Mouse (Mus musculus): Measurements from ENCODE around the gene Armh2. TPM values are rescaled to one million over a fixed set of nuclear protein-coding genes. Genes with fewer than 3 reads are reported as not detected.
A peak's percentile ranks its signal among the peaks of the same experiment; 100 is the strongest.

Gene Armh2
- polyA plus RNA-seq, 1 experiment from 2014 or later = not detected

- H3K27me3 ChIP-seq (ENCODE audit: control insufficient read depth, insufficient read depth, low read length) = no peaks in the 10 kb centered on the region
- no peak overlapping the region for H3K9ac ChIP-seq (ENCODE audit: low read length)
- no peaks in the 10 kb centered on the region for H3K9me3 ChIP-seq (ENCODE audit: control insufficient read depth, low read length)
- DNase-seq (ENCODE audit: low spot score) (no peak), ATAC-seq (ENCODE audit: insufficient number of reproducible peaks, low FRiP score, low TSS enrichment, low read depth) (no peak)
- no peak overlapping the region for H3K4me3 ChIP-seq (ENCODE audit: low read depth, low read length)
- no peak overlapping the region for H3K27ac ChIP-seq (replicated peaks; ENCODE audit: low read depth, low read length)
- WGBS = 79% methylated on average over 6 of the region's 6 CpGs
- no peaks in the 10 kb centered on the region for H3K36me3 ChIP-seq (ENCODE audit: control insufficient read depth, insufficient read depth, low read length)
- no peak overlapping the region for H3K4me2 ChIP-seq (ENCODE audit: low read depth, severe bottlenecking)
- H3K4me1 ChIP-seq (ENCODE audit: control insufficient read depth, insufficient read depth, low read length) = no peaks in the 10 kb centered on the region
Observed at GRCm38 (mm10) chr13:24735608-24736131, 5.4 kb upstream of the Armh2 start.

GRCm38 (mm10) chr13:24747823-24748222 lies 6.8 kb downstream of the Armh2 start:
- ATAC-seq (ENCODE audit: insufficient number of reproducible peaks, low FRiP score, low TSS enrichment, low read depth) (no peak), DNase-seq (ENCODE audit: low spot score) (no peak)
- 92% methylated on average over 3 of the region's 3 CpGs for WGBS
- Histone ChIP-seq H3K9me3 (ENCODE audit: control insufficient read depth, low read length) (no peaks in the 10 kb centered on the region), H3K27me3 (ENCODE audit: control insufficient read depth, insufficient read depth, low read length) (no peaks in the 10 kb centered on the region), H3K36me3 (ENCODE audit: control insufficient read depth, insufficient read depth, low read length) (peaks cover 5% of the 10 kb centered on the region), H3K4me1 (ENCODE audit: control insufficient read depth, insufficient read depth, low read length) (no peaks in the 10 kb centered on the region), H3K4me3 (ENCODE audit: low read depth, low read length) (no peak overlapping the region), H3K4me2 (ENCODE audit: low read depth, severe bottlenecking) (no peak overlapping the region), H3K9ac (ENCODE audit: low read length) (no peak overlapping the region), H3K27ac (replicated peaks; ENCODE audit: low read depth, low read length) (no peak overlapping the region)

DNA sequence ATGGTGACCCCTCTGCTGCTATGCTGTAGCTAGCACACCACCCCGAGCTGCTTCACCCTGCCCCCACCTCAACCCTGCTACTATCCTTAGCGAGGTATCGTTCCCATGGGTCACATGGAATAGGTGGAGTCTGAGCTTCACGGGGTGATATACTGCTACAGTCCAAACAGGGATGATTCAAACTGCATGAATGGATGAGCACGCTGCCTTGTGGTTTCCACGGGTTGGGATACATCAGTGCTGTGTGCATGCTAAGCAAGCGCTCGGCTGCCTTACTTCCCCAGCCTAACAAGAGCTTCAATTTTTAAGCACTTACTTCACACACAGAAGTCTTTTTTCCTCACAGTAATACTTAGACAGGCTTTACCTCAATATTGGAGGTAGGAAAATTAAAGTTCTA lies 9.8 kb downstream of the Armh2 start:
- no peaks in the 10 kb centered on the region for H3K9me3 ChIP-seq (ENCODE audit: control insufficient read depth, low read length)
- WGBS = 90% methylated on average over 8 of the region's 8 CpGs
- ATAC-seq (ENCODE audit: insufficient number of reproducible peaks, low FRiP score, low TSS enrichment, low read depth) (no peak), DNase-seq (ENCODE audit: low spot score) (no peak)
- no peaks in the 10 kb centered on the region for H3K4me1 ChIP-seq (ENCODE audit: control insufficient read depth, insufficient read depth, low read length)
- H3K9ac ChIP-seq (ENCODE audit: low read length) = no peak overlapping the region
- no peaks in the 10 kb centered on the region for H3K27me3 ChIP-seq (ENCODE audit: control insufficient read depth, insufficient read depth, low read length)
- H3K36me3 ChIP-seq (ENCODE audit: control insufficient read depth, insufficient read depth, low read length) = peaks cover 3% of the 10 kb centered on the region
- H3K27ac ChIP-seq (replicated peaks; ENCODE audit: low read depth, low read length) = no peak overlapping the region
- no peak overlapping the region for H3K4me3 ChIP-seq (ENCODE audit: low read depth, low read length)
- H3K4me2 ChIP-seq (ENCODE audit: low read depth, severe bottlenecking) = no peak overlapping the region

GRCm38 (mm10) chr13:24751396-24751795 lies 10.4 kb downstream of the Armh2 start:
- H3K27ac ChIP-seq (replicated peaks; ENCODE audit: low read depth, low read length) = no peak overlapping the region
- no peaks in the 10 kb centered on the region for H3K4me1 ChIP-seq (ENCODE audit: control insufficient read depth, insufficient read depth, low read length)
- no peak overlapping the region for H3K9ac ChIP-seq (ENCODE audit: low read length)
- 94% methylated on average over 8 of the region's 8 CpGs for WGBS
- no peaks in the 10 kb centered on the region for H3K27me3 ChIP-seq (ENCODE audit: control insufficient read depth, insufficient read depth, low read length)
- H3K4me2 ChIP-seq (ENCODE audit: low read depth, severe bottlenecking) = no peak overlapping the region
- DNase-seq (ENCODE audit: low spot score) (no peak), ATAC-seq (ENCODE audit: insufficient number of reproducible peaks, low FRiP score, low TSS enrichment, low read depth) (no peak)
- H3K36me3 ChIP-seq (ENCODE audit: control insufficient read depth, insufficient read depth, low read length) = peaks cover 5% of the 10 kb centered on the region; the same call in 1 of the 2 replicates
- no peaks in the 10 kb centered on the region for H3K9me3 ChIP-seq (ENCODE audit: control insufficient read depth, low read length)
- no peak overlapping the region for H3K4me3 ChIP-seq (ENCODE audit: low read depth, low read length)

- H3K9me3 ChIP-seq (ENCODE audit: control insufficient read depth, low read length) = no peaks in the 10 kb centered on the region
- H3K36me3 ChIP-seq (ENCODE audit: control insufficient read depth, insufficient read depth, low read length) = peaks cover 11% of the 10 kb centered on the region; the same call in 1 of the 2 replicates
- H3K27me3 ChIP-seq (ENCODE audit: control insufficient read depth, insufficient read depth, low read length) = no peaks in the 10 kb centered on the region
- no peak for ATAC-seq (ENCODE audit: insufficient number of reproducible peaks, low FRiP score, low TSS enrichment, low read depth)
- DNase-seq (ENCODE audit: low spot score) = no peak
- H3K27ac ChIP-seq (replicated peaks; ENCODE audit: low read depth, low read length) = no peak overlapping the region
- no peak overlapping the region for H3K4me2 ChIP-seq (ENCODE audit: low read depth, severe bottlenecking)
- H3K4me3 ChIP-seq (ENCODE audit: low read depth, low read length) = no peak overlapping the region
- no peak overlapping the region for H3K9ac ChIP-seq (ENCODE audit: low read length)
- H3K4me1 ChIP-seq (ENCODE audit: control insufficient read depth, insufficient read depth, low read length) = peaks cover 5% of the 10 kb centered on the region; the same call in 1 of the 2 replicates
- WGBS = 95% methylated on average over 3 of the region's 3 CpGs
Observed at GRCm38 (mm10) chr13:24756756-24757155, 15.7 kb downstream of the Armh2 start.

GRCm38 (mm10) chr13:24757820-24758564 lies 17.0 kb downstream of the Armh2 start:
- DNase-seq (ENCODE audit: low spot score) (no peak), ATAC-seq (ENCODE audit: insufficient number of reproducible peaks, low FRiP score, low TSS enrichment, low read depth) (no peak)
- no peak overlapping the region for H3K4me2 ChIP-seq (ENCODE audit: low read depth, severe bottlenecking)
- H3K36me3 ChIP-seq (ENCODE audit: control insufficient read depth, insufficient read depth, low read length) = peaks cover 11% of the 10 kb centered on the region; the same call in 1 of the 2 replicates
- no peak overlapping the region for H3K4me3 ChIP-seq (ENCODE audit: low read depth, low read length)
- no peak overlapping the region for H3K27ac ChIP-seq (replicated peaks; ENCODE audit: low read depth, low read length)
- H3K4me1 ChIP-seq (ENCODE audit: control insufficient read depth, insufficient read depth, low read length) = peaks cover 5% of the 10 kb centered on the region; the same call in 1 of the 2 replicates
- H3K9me3 ChIP-seq (ENCODE audit: control insufficient read depth, low read length) = no peaks in the 10 kb centered on the region
- no peaks in the 10 kb centered on the region for H3K27me3 ChIP-seq (ENCODE audit: control insufficient read depth, insufficient read depth, low read length)
- H3K9ac ChIP-seq (ENCODE audit: low read length) = no peak overlapping the region
- 92% methylated on average over 12 of the region's 12 CpGs for WGBS

DNA sequence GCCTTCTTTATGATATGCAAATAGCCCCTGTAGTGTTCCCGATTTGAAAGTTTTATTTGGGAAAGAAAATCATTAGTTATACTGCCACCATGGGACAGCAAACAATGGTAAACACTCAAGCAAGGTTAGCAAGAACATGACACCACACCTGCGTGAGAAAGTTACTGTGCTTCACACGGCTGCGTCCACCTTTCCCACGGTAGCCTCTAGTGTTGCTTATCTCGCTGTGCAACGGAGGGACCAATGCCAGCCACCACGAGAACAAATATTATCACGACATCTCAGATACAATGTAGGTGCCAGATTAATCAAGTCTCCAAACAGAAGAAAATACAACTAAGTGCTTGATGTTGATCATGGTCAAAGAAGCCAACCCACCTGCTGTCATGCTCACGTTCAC lies 18.4 kb downstream of the Armh2 start:
- Histone ChIP-seq H3K4me2 (ENCODE audit: low read depth, severe bottlenecking) (no peak overlapping the region), H3K36me3 (ENCODE audit: control insufficient read depth, insufficient read depth, low read length) (peaks cover 11% of the 10 kb centered on the region; the same call in 1 of the 2 replicates), H3K4me1 (ENCODE audit: control insufficient read depth, insufficient read depth, low read length) (peaks cover 5% of the 10 kb centered on the region; the same call in 1 of the 2 replicates), H3K4me3 (ENCODE audit: low read depth, low read length) (no peak overlapping the region), H3K9ac (ENCODE audit: low read length) (no peak overlapping the region), H3K27me3 (ENCODE audit: control insufficient read depth, insufficient read depth, low read length) (no peaks in the 10 kb centered on the region), H3K9me3 (ENCODE audit: control insufficient read depth, low read length) (no peaks in the 10 kb centered on the region), H3K27ac (replicated peaks; ENCODE audit: low read depth, low read length) (no peak overlapping the region)
- WGBS = 95% methylated on average over 10 of the region's 10 CpGs
- DNase-seq (ENCODE audit: low spot score) = no peak
- ATAC-seq (ENCODE audit: insufficient number of reproducible peaks, low FRiP score, low TSS enrichment, low read depth) = no peak

DNA sequence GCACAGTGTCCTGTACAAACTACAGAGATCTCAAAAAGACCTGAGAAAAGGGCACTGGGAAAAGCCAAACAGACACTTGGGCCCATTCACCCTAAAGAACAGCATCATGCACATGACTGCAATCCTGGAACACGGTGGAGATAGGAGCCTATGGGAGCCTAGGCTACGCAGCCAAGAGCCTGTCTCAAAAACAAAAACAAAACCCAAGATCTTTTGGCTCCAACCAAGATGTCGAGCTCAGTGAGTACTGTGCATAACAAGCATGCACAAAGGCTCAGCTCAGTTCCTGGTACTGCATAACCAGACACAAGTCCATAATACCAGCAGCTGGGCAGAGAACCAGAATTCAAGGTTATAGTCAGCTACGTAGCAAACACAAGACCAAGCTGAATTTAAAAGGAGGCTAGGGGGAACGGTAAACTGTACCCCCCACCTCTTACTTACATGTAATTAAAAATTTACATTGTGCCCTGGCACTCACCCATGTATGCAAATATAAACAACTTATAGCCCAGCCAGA lies 19.4 kb downstream of the Armh2 start:
- ATAC-seq (ENCODE audit: insufficient number of reproducible peaks, low FRiP score, low TSS enrichment, low read depth) (no peak), DNase-seq (ENCODE audit: low spot score) (no peak)
- 75% methylated on average over 5 of the region's 5 CpGs for WGBS
- Histone ChIP-seq H3K36me3 (ENCODE audit: control insufficient read depth, insufficient read depth, low read length) (peaks cover 11% of the 10 kb centered on the region; the same call in 1 of the 2 replicates), H3K4me1 (ENCODE audit: control insufficient read depth, insufficient read depth, low read length) (peaks cover 5% of the 10 kb centered on the region; the same call in 1 of the 2 replicates), H3K4me2 (ENCODE audit: low read depth, severe bottlenecking) (peak overlapping the region; percentile 65), H3K27me3 (ENCODE audit: control insufficient read depth, insufficient read depth, low read length) (no peaks in the 10 kb centered on the region), H3K27ac (replicated peaks; ENCODE audit: low read depth, low read length) (no peak overlapping the region), H3K9ac (ENCODE audit: low read length) (peak overlapping the region; percentile 96; the same call in 1 of the 2 replicates), H3K9me3 (ENCODE audit: control insufficient read depth, low read length) (no peaks in the 10 kb centered on the region), H3K4me3 (ENCODE audit: low read depth, low read length) (peak overlapping the region; percentile 91)
